Mouse (Mus musculus): Measurements from ENCODE around the gene Gm42906. TPM values are rescaled to one million over a fixed set of nuclear protein-coding genes. Genes with fewer than 3 reads are reported as not detected.
A peak's percentile ranks its signal among the peaks of the same experiment; 100 is the strongest.

The Gm42906 gene
- polyA plus RNA-seq, 1 experiment from 2014 or later = not detected

GRCm38 (mm10) chr5:151275986-151276385 is 152.0 kb downstream of the Gm42906 start:
- TF ChIP-seq CTCF (IDR thresholded peaks at IDR 0.05; ENCODE audit: low read depth) (no peak), EP300 (IDR thresholded peaks at IDR 0.05; ENCODE audit: low read depth) (no peak)
- 74% methylated on average over 2 of the region's 2 CpGs for WGBS (ENCODE audit: insufficient replicate concordance)
- Histone ChIP-seq H3K27me3 (ENCODE audit: insufficient read depth, low read length) (no peaks in the 10 kb centered on the region), H3K9me3 (ENCODE audit: low read length) (no peaks in the 10 kb centered on the region), H3K9ac (replicated peaks) (no peak overlapping the region), H3K4me1 (ENCODE audit: insufficient read depth) (no peaks in the 10 kb centered on the region), H3K27ac (ENCODE audit: low read depth) (no peak overlapping the region), H3K4me2 (ENCODE audit: low read depth, low read length) (no peak overlapping the region), H3K36me3 (replicated peaks; ENCODE audit: insufficient read depth, low read length) (no peaks in the 10 kb centered on the region), H3K4me3 (ENCODE audit: low read depth, low read length) (no peak overlapping the region)
- DNase-seq = no peak
- ATAC-seq = no peak

- Histone ChIP-seq H3K9me3 (ENCODE audit: low read length) (no peaks in the 10 kb centered on the region), H3K36me3 (replicated peaks; ENCODE audit: insufficient read depth, low read length) (no peaks in the 10 kb centered on the region), H3K4me1 (ENCODE audit: insufficient read depth) (no peaks in the 10 kb centered on the region), H3K27ac (ENCODE audit: low read depth) (no peak overlapping the region), H3K4me2 (ENCODE audit: low read depth, low read length) (no peak overlapping the region), H3K27me3 (ENCODE audit: insufficient read depth, low read length) (no peaks in the 10 kb centered on the region), H3K9ac (replicated peaks) (no peak overlapping the region), H3K4me3 (ENCODE audit: low read depth, low read length) (no peak overlapping the region)
- TF ChIP-seq CTCF (IDR thresholded peaks at IDR 0.05; ENCODE audit: low read depth) (no peak), EP300 (IDR thresholded peaks at IDR 0.05; ENCODE audit: low read depth) (no peak)
- no peak for ATAC-seq
- no peak for DNase-seq
- WGBS (ENCODE audit: insufficient replicate concordance) = 69% methylated on average over 6 of the region's 6 CpGs
Observed at GRCm38 (mm10) chr5:151274265-151274664, 153.7 kb downstream of the Gm42906 start.

GRCm38 (mm10) chr5:151270815-151271214 is 157.1 kb downstream of the Gm42906 start:
- ATAC-seq (peak; percentile 68), DNase-seq (no peak)
- H3K27ac ChIP-seq (ENCODE audit: low read depth) = no peak overlapping the region
- no peak overlapping the region for H3K4me2 ChIP-seq (ENCODE audit: low read depth, low read length)
- TF ChIP-seq EP300 (IDR thresholded peaks at IDR 0.05; ENCODE audit: low read depth) = no peak
- no peak for TF ChIP-seq CTCF (IDR thresholded peaks at IDR 0.05; ENCODE audit: low read depth)
- no peak overlapping the region for H3K4me3 ChIP-seq (ENCODE audit: low read depth, low read length)
- no peaks in the 10 kb centered on the region for H3K36me3 ChIP-seq (replicated peaks; ENCODE audit: insufficient read depth, low read length)
- H3K4me1 ChIP-seq (ENCODE audit: insufficient read depth) = no peaks in the 10 kb centered on the region
- no peaks in the 10 kb centered on the region for H3K9me3 ChIP-seq (ENCODE audit: low read length)
- no peak overlapping the region for H3K9ac ChIP-seq (replicated peaks)
- no peaks in the 10 kb centered on the region for H3K27me3 ChIP-seq (ENCODE audit: insufficient read depth, low read length)
- 59% methylated on average over 5 of the region's 5 CpGs for WGBS (ENCODE audit: insufficient replicate concordance)

GRCm38 (mm10) chr5:151266896-151267634 is 160.9 kb downstream of the Gm42906 start:
- H3K4me2 ChIP-seq (ENCODE audit: low read depth, low read length) = no peak overlapping the region
- H3K4me1 ChIP-seq (ENCODE audit: insufficient read depth) = no peaks in the 10 kb centered on the region
- no peak overlapping the region for H3K9ac ChIP-seq (replicated peaks)
- H3K27ac ChIP-seq (ENCODE audit: low read depth) = no peak overlapping the region
- 80% methylated on average over 14 of the region's 14 CpGs for WGBS (ENCODE audit: insufficient replicate concordance)
- ATAC-seq = no peak
- no peaks in the 10 kb centered on the region for H3K36me3 ChIP-seq (replicated peaks; ENCODE audit: insufficient read depth, low read length)
- DNase-seq = no peak
- H3K9me3 ChIP-seq (ENCODE audit: low read length) = no peaks in the 10 kb centered on the region
- no peaks in the 10 kb centered on the region for H3K27me3 ChIP-seq (ENCODE audit: insufficient read depth, low read length)
- TF ChIP-seq CTCF (IDR thresholded peaks at IDR 0.05; ENCODE audit: low read depth) (no peak), EP300 (IDR thresholded peaks at IDR 0.05; ENCODE audit: low read depth) (no peak)
- no peak overlapping the region for H3K4me3 ChIP-seq (ENCODE audit: low read depth, low read length)

GRCm38 (mm10) chr5:151261558-151261957 is 166.4 kb downstream of the Gm42906 start:
- no peaks in the 10 kb centered on the region for H3K4me1 ChIP-seq (ENCODE audit: insufficient read depth)
- H3K9ac ChIP-seq (replicated peaks) = no peak overlapping the region
- no peak overlapping the region for H3K4me2 ChIP-seq (ENCODE audit: low read depth, low read length)
- ATAC-seq (no peak), DNase-seq (no peak)
- 74% methylated on average over 2 of the region's 2 CpGs for WGBS (ENCODE audit: insufficient replicate concordance)
- TF ChIP-seq CTCF (IDR thresholded peaks at IDR 0.05; ENCODE audit: low read depth) (no peak), EP300 (IDR thresholded peaks at IDR 0.05; ENCODE audit: low read depth) (no peak)
- no peak overlapping the region for H3K27ac ChIP-seq (ENCODE audit: low read depth)
- no peaks in the 10 kb centered on the region for H3K9me3 ChIP-seq (ENCODE audit: low read length)
- no peaks in the 10 kb centered on the region for H3K27me3 ChIP-seq (ENCODE audit: insufficient read depth, low read length)
- no peaks in the 10 kb centered on the region for H3K36me3 ChIP-seq (replicated peaks; ENCODE audit: insufficient read depth, low read length)
- no peak overlapping the region for H3K4me3 ChIP-seq (ENCODE audit: low read depth, low read length)

- no peak for DNase-seq
- ATAC-seq = no peak
- H3K4me2 ChIP-seq (ENCODE audit: low read depth, low read length) = no peak overlapping the region
- H3K9me3 ChIP-seq (ENCODE audit: low read length) = no peaks in the 10 kb centered on the region
- H3K27ac ChIP-seq (ENCODE audit: low read depth) = no peak overlapping the region
- peaks cover 10% of the 10 kb centered on the region for H3K4me1 ChIP-seq (ENCODE audit: insufficient read depth)
- 65% methylated on average over 8 of the region's 8 CpGs for WGBS (ENCODE audit: insufficient replicate concordance)
- H3K9ac ChIP-seq (replicated peaks) = no peak overlapping the region
- TF ChIP-seq EP300 (IDR thresholded peaks at IDR 0.05; ENCODE audit: low read depth) = no peak
- TF ChIP-seq CTCF (IDR thresholded peaks at IDR 0.05; ENCODE audit: low read depth) = no peak
- H3K4me3 ChIP-seq (ENCODE audit: low read depth, low read length) = no peak overlapping the region
- H3K27me3 ChIP-seq (ENCODE audit: insufficient read depth, low read length) = no peaks in the 10 kb centered on the region
- no peaks in the 10 kb centered on the region for H3K36me3 ChIP-seq (replicated peaks; ENCODE audit: insufficient read depth, low read length)
Observed at GRCm38 (mm10) chr5:151252213-151252612, 175.8 kb downstream of the Gm42906 start.

Measured in liver, postnatal 0 days (tissue).